Mouse (Mus musculus) embryonic facial prominence, embryonic 14.5 days (tissue): ENCODE results near the gene Cct6b. TPM values are rescaled to one million over a fixed set of nuclear protein-coding genes. Genes with fewer than 3 reads are reported as not detected.

ENCODE experiments used
- ATAC-seq: fragments of 200-750 bp; cut with Nextera tagmentation; 2 replicates; pipeline ENCODE4 v1.8.0; 2017; ENCODE audit warnings: low read depth, moderate number of reproducible peaks, moderate TSS enrichment
- DNase-seq: peaks from one replicate; pipeline ENCODE4 v3.0.0-alpha.2; 2015; ENCODE audit warnings: low spot score
- H3K27ac ChIP-seq: fragments of 300-500 bp; sonication (generic); replicated peaks from 2 replicates; pipeline ENCODE4 v1.5.1; 2014; ENCODE audit warnings: low read depth, mild to moderate bottlenecking, low read length, moderate library complexity
- H3K27me3 ChIP-seq: fragments of 300-500 bp; sonication (generic); replicated peaks from 2 replicates; pipeline ENCODE4 v1.6.1; 2014; ENCODE audit warnings: low read length; ENCODE audit not compliant: control insufficient read depth, insufficient read depth
- H3K36me3 ChIP-seq: fragments of 300-500 bp; sonication (generic); 2 replicates; pipeline ENCODE4 v1.6.1; 2014; ENCODE audit warnings: low read length, mixed read lengths; ENCODE audit not compliant: control insufficient read depth, insufficient read depth
- H3K4me1 ChIP-seq: fragments of 300-500 bp; sonication (generic); 2 replicates; pipeline ENCODE4 v1.6.1; 2014; ENCODE audit warnings: antibody characterized with exemption, low read length; ENCODE audit not compliant: control insufficient read depth, insufficient read depth
- H3K4me2 ChIP-seq: fragments of 300-500 bp; sonication (generic); 2 replicates; pipeline ENCODE4 v1.6.1; 2014; ENCODE audit warnings: low read depth, mild to moderate bottlenecking, low read length, moderate library complexity, mixed read lengths
- H3K4me3 ChIP-seq: fragments of 300-500 bp; sonication (generic); 2 replicates; pipeline ENCODE4 v1.5.1; 2014; ENCODE audit warnings: low read depth, mild to moderate bottlenecking, low read length
- H3K9ac ChIP-seq: fragments of 300-500 bp; sonication (generic); 2 replicates; pipeline ENCODE4 v1.6.1; 2014; ENCODE audit warnings: low read depth, mild to moderate bottlenecking, low read length, moderate library complexity, mixed read lengths
- H3K9me3 ChIP-seq: fragments of 300-500 bp; sonication (generic); 2 replicates; pipeline ENCODE4 v1.6.1; 2016; ENCODE audit warnings: low read length; ENCODE audit not compliant: control insufficient read depth
- WGBS: fragments of 180-500 bp; shearing (Covaris S2); extraction: QIAGEN DNeasy Blood & Tissue Kit; methylation state at CpG from one replicate; pipeline ENCODE4 v1.1.7; 2014; 5-methylcytosine and 5-hydroxymethylcytosine counted together
- polyA plus RNA-seq: library from polyadenylated mRNA; unstranded; fragments of >200 nt; fragmentation: Nextera tagmentation; extraction: Ambion mirVana; gene quantifications from 2 replicates; pipeline ENCODE4 v1.2.1, GENCODE M21; 2014

Cct6b gene
- polyA plus RNA-seq, 1 experiment from 2014 or later = 0.43 TPM

- DNase-seq (peak; percentile 79), ATAC-seq (no peak)
- 0 out of 2 replicates have a peak overlapping the region, but pooled peaks have one; percentile 7 for H3K4me2 ChIP-seq
- H3K36me3 ChIP-seq = no peaks in the 10 kb centered on the region
- 38% methylated on average over 6 of the region's 6 CpGs for WGBS
- no peaks in the 10 kb centered on the region for H3K27me3 ChIP-seq
- H3K4me1 ChIP-seq = peaks cover 13% of the 10 kb centered on the region; the same call in 1 of the 2 replicates
- no peak overlapping the region for H3K4me3 ChIP-seq
- peak overlapping the region; percentile 76 for H3K27ac ChIP-seq
- H3K9ac ChIP-seq = no peak overlapping the region
- no peaks in the 10 kb centered on the region for H3K9me3 ChIP-seq
Measured at GRCm38 (mm10) chr11:82692668-82693067, 71.5 kb downstream of the Cct6b start.

- whole genome bisulfite sequencing = 62% methylated on average over 5 of the region's 5 CpGs
- H3K27ac ChIP-seq = no peak overlapping the region
- no peak overlapping the region for H3K4me2 ChIP-seq
- DNase-seq (no peak), ATAC-seq (no peak)
- H3K4me1 ChIP-seq = peaks cover 15% of the 10 kb centered on the region; the same call in 1 of the 2 replicates
- H3K4me3 ChIP-seq = no peak overlapping the region
- H3K36me3 ChIP-seq = no peaks in the 10 kb centered on the region
- no peaks in the 10 kb centered on the region for H3K27me3 ChIP-seq
- H3K9me3 ChIP-seq = no peaks in the 10 kb centered on the region
- H3K9ac ChIP-seq = no peak overlapping the region
Measured at GRCm38 (mm10) chr11:82690476-82690875, 73.6 kb downstream of the Cct6b start.

- H3K27ac ChIP-seq = no peak overlapping the region
- no peak overlapping the region for H3K4me3 ChIP-seq
- no peaks in the 10 kb centered on the region for H3K36me3 ChIP-seq
- H3K4me1 ChIP-seq = peaks cover 30% of the 10 kb centered on the region; the same call in 1 of the 2 replicates
- H3K27me3 ChIP-seq = no peaks in the 10 kb centered on the region
- H3K4me2 ChIP-seq = no peak overlapping the region
- no peaks in the 10 kb centered on the region for H3K9me3 ChIP-seq
- DNase-seq (no peak), ATAC-seq (no peak)
- H3K9ac ChIP-seq = no peak overlapping the region
Measured at GRCm38 (mm10) chr11:82687668-82688067, 76.5 kb downstream of the Cct6b start.

GRCm38 (mm10) chr11:82684676-82685075, 79.4 kb downstream of the Cct6b start:
- Histone ChIP-seq H3K9ac (no peak overlapping the region), H3K9me3 (no peaks in the 10 kb centered on the region), H3K27me3 (no peaks in the 10 kb centered on the region), H3K4me3 (no peak overlapping the region), H3K4me1 (peaks cover 17% of the 10 kb centered on the region; the same call in 1 of the 2 replicates), H3K4me2 (peak overlapping the region; percentile 4; the same call in 1 of the 2 replicates), H3K27ac (peak overlapping the region; percentile 75), H3K36me3 (no peaks in the 10 kb centered on the region)
- DNase-seq (peak; percentile 93), ATAC-seq (peak; percentile 82)
- WGBS = 41% methylated on average over 6 of the region's 6 CpGs

GRCm38 (mm10) chr11:82683765-82684505, 80.2 kb downstream of the Cct6b start:
- H3K27ac ChIP-seq = peak overlapping the region; percentile 75
- no peak overlapping the region for H3K9ac ChIP-seq
- H3K36me3 ChIP-seq = no peaks in the 10 kb centered on the region
- 44% methylated on average over 12 of the region's 12 CpGs for WGBS
- peak; percentile 61 for DNase-seq
- peak; percentile 81 for ATAC-seq
- no peak overlapping the region for H3K4me2 ChIP-seq
- peaks cover 17% of the 10 kb centered on the region; the same call in 1 of the 2 replicates for H3K4me1 ChIP-seq
- H3K27me3 ChIP-seq = no peaks in the 10 kb centered on the region
- no peak overlapping the region for H3K4me3 ChIP-seq
- H3K9me3 ChIP-seq = no peaks in the 10 kb centered on the region

GRCm38 (mm10) chr11:82678561-82678960, 85.6 kb downstream of the Cct6b start:
- no peaks in the 10 kb centered on the region for H3K27me3 ChIP-seq
- no peaks in the 10 kb centered on the region for H3K9me3 ChIP-seq
- WGBS = 76% methylated on average over 12 of the region's 12 CpGs

More at GRCm38 (mm10) chr11:82678561-82678960, 85.6 kb downstream of the Cct6b start:
- Histone ChIP-seq H3K27ac (no peak overlapping the region), H3K4me2 (no peak overlapping the region), H3K4me3 (no peak overlapping the region), H3K9ac (no peak overlapping the region), H3K36me3 (no peaks in the 10 kb centered on the region), H3K4me1 (no peaks in the 10 kb centered on the region)
- ATAC-seq (no peak), DNase-seq (no peak)

Other genes starting within 250 kb of the Cct6b start
- gene Zfp830, start within 50 bp of the Cct6b start, polyA plus RNA-seq = 29.7 and 31.6 TPM in 2 replicates
- gene Lig3, start 16.8 kb upstream of the Cct6b start, polyA plus RNA-seq = 32.9 and 34.2 TPM in 2 replicates
- gene Rffl, start 106.9 kb upstream of the Cct6b start, polyA plus RNA-seq = 9.7 and 10.2 TPM in 2 replicates
- gene Rad51d, start 126.3 kb upstream of the Cct6b start, polyA plus RNA-seq = 14.5 and 15.0 TPM in 2 replicates
- gene Fndc8, start 127.8 kb upstream of the Cct6b start, polyA plus RNA-seq = 0.30 and 0.47 TPM in 2 replicates
- gene Nle1, start 144.1 kb upstream of the Cct6b start, polyA plus RNA-seq = 24.3 and 30.7 TPM in 2 replicates
- 37.1 and 44.5 TPM in 2 replicates for gene Unc45b, start 146.2 kb upstream of the Cct6b start, polyA plus RNA-seq
- gene Slfn5, start 187.0 kb upstream of the Cct6b start, polyA plus RNA-seq = 2.4 and 3.9 TPM in 2 replicates
- gene Slfn9, start 227.5 kb upstream of the Cct6b start, polyA plus RNA-seq = 16.6 and 17.1 TPM in 2 replicates